Mouse (Mus musculus): Measurements from ENCODE around the gene Lurap1l.

Lurap1l gene

GRCm38 (mm10) chr4:80990819-80991218 is 80.4 kb downstream of the Lurap1l start:
- no peak for DNase-seq (ENCODE audit: extremely low read depth, low read depth, low spot score)

GRCm38 (mm10) chr4:81003528-81003927 is 93.1 kb downstream of the Lurap1l start:
- peak; percentile 63 for DNase-seq (ENCODE audit: extremely low read depth, low read depth, low spot score)
